Mouse (Mus musculus) E14TG2a.4 (cell line): ENCODE results near the gene Napb.

Source experiments
- H3K27me3 ChIP-seq: 2 replicates; pipeline ENCODE4 v1.6.1; 2014; ENCODE audit warnings: low read length, control low read depth; ENCODE audit not compliant: insufficient read depth
- H3K36me3 ChIP-seq: 2 replicates; pipeline ENCODE4 v1.6.1; 2014; ENCODE audit warnings: low read length, control low read depth; ENCODE audit not compliant: insufficient read depth
- H3K4me1 ChIP-seq: replicated peaks from 2 replicates; pipeline ENCODE4 v1.6.1; 2014; ENCODE audit warnings: low read depth, low read length, control low read depth
- H3K4me3 ChIP-seq: replicated peaks from 2 replicates; pipeline ENCODE4 v1.5.1; 2014; ENCODE audit warnings: mild to moderate bottlenecking, low read length
- H3K9me3 ChIP-seq: 2 replicates; pipeline ENCODE4 v1.6.1; 2014; ENCODE audit warnings: low read length, control low read depth
- CTCF ChIP-seq: conservative IDR thresholded peaks from 2 replicates; pipeline ENCODE4 v1.5.1; 2014; ENCODE audit warnings: low read length
- NANOG ChIP-seq: IDR thresholded peaks from 2 replicates; pipeline ENCODE4 v1.6.1; 2014; ENCODE audit warnings: borderline replicate concordance, low read length, mixed read lengths
- POU5F1 ChIP-seq: IDR thresholded peaks from 2 replicates; pipeline ENCODE4 v1.6.1; 2014; ENCODE audit warnings: low read length, borderline replicate concordance

Napb gene

GRCm38 (mm10) chr2:148681461-148681891 is 50.8 kb downstream of the Napb start:
- Histone ChIP-seq H3K4me1 (peaks cover 57% of the 10 kb centered on the region), H3K9me3 (no peaks in the 10 kb centered on the region), H3K4me3 (peak overlapping the region; percentile 96), H3K36me3 (peaks cover 43% of the 10 kb centered on the region), H3K27me3 (no peaks in the 10 kb centered on the region)
- peak; percentile 25; the same call in 1 of the 2 replicates for TF ChIP-seq CTCF
- no peak for TF ChIP-seq NANOG
- no peak for TF ChIP-seq POU5F1

GRCm38 (mm10) chr2:148680775-148681291 is 51.4 kb downstream of the Napb start, which contains the start of gene Gzf1:
Gene Gzf1, plus strand, starts transcription at chr2:148681023.
- H3K4me1 ChIP-seq, result peaks cover 64% of the 10 kb centered on the region
- no peaks in the 10 kb centered on the region for H3K27me3 ChIP-seq
- H3K36me3 ChIP-seq, result peaks cover 43% of the 10 kb centered on the region
- H3K9me3 ChIP-seq, result no peaks in the 10 kb centered on the region
- H3K4me3 ChIP-seq, result peak within 1 kb of the TSS; percentile 96
- TF ChIP-seq CTCF (no peak), POU5F1 (no peak), NANOG (no peak)

DNA sequence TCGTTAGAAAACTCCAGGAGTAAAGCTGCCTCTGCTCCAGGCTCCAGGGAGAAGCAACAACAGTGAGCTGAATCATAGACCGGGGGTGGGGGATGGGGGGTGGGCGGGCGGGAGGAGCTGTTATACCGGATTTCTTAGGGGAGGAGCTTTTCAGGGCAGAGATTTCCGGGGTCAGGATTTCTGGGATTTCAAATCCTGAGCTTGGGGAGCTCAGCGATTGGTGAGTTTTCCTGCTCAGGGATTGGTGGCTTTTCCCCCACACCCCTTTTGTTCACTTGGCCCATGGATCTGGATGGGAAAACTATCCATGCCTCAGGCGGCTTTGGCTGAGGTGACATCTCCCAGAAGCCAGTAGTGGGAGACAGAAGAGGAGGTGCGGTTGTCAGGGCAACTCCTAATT is 52.9 kb downstream of the Napb start:
- H3K36me3 ChIP-seq, result peaks cover 43% of the 10 kb centered on the region
- TF ChIP-seq NANOG, result no peak
- TF ChIP-seq POU5F1, result no peak
- no peak for TF ChIP-seq CTCF
- no peaks in the 10 kb centered on the region for H3K27me3 ChIP-seq
- H3K9me3 ChIP-seq, result no peaks in the 10 kb centered on the region
- peaks cover 67% of the 10 kb centered on the region for H3K4me1 ChIP-seq
- peak overlapping the region; percentile 37; the same call in 1 of the 2 replicates for H3K4me3 ChIP-seq

DNA sequence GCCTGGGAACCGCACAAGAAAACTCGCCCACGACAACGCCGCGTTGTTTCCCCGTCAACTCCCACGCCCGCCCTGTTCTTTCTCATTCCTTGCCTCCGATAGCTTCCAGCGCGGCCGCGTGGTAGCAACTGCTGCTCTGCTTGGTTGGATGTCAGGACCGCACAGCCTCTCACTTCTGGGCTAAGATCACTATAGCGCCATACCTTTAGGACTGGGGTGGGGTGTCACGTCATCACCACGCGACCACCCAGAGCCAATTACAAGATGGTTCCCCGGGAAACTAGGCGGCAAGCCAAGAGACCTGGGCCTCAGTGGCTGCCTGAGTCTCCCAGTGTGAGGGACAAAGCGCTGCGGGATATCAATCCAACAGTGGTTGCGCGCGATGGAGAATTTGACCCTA is 54.5 kb downstream of the Napb start:
- TF ChIP-seq NANOG (peak; percentile 8; the same call in 1 of the 2 replicates), POU5F1 (no peak)

DNA sequence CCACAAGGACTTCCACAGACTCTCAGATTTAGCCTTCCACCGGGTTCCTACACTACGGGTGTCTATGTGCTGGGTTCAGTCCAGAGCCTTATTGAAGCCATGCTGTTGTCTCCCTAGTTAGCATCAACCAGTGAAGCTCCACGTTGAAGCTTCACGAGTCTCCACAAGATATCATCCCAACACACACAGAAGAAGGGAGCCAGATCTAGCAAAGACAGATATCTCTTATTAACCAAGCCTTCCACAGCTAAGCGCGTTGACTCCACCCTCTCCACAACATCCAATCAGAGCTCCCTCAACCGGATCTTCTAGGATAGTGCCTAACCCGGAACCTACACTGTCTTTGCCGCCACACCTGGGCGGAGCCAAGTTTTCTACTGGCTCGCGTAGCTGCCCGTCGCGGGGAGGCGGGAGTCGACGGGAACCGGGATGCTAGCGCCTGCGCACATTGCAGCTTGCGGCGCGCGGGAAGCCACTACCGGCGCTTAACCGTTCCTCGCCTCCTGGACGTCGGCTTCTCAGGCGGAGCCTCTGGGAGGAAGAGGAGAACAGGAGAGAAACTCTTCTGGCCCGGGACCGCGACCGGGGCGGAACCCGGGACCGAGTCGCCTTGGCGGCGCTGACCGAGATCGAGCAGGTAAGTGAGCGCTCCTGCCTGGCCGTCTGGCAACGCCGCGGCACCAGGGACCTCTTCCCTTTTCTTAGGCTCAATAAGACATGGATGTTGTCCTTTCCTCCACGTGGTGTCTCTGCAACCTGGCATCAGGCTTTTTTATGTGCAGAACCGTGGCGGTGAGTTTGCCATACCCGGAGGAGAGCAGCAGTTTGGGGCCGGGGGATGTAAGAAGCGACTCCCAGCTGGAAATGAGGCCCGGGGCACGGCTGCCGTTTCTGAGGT is 59.8 kb downstream of the Napb start, which contains the start of gene Nxt1:
Gene Nxt1, plus strand, starts transcription at position 403 of the 898 bp plus-strand sequence.
- Histone ChIP-seq H3K9me3 (no peaks in the 10 kb centered on the region), H3K4me3 (peak within 1 kb of the TSS; percentile 96), H3K27me3 (0 out of 2 replicates have a peak, but pooled peaks cover 3% of the 10 kb centered on the region), H3K4me1 (peaks cover 52% of the 10 kb centered on the region), H3K36me3 (peaks cover 34% of the 10 kb centered on the region)
- TF ChIP-seq CTCF (no peak), NANOG (no peak), POU5F1 (no peak)

More for the DNA sequence above, 54.5 kb downstream of the Napb start:
- H3K4me3 ChIP-seq, result peak overlapping the region; percentile 79
- H3K4me1 ChIP-seq, result peaks cover 73% of the 10 kb centered on the region
- no peaks in the 10 kb centered on the region for H3K9me3 ChIP-seq
- H3K27me3 ChIP-seq, result no peaks in the 10 kb centered on the region
- H3K36me3 ChIP-seq, result peaks cover 34% of the 10 kb centered on the region

DNA sequence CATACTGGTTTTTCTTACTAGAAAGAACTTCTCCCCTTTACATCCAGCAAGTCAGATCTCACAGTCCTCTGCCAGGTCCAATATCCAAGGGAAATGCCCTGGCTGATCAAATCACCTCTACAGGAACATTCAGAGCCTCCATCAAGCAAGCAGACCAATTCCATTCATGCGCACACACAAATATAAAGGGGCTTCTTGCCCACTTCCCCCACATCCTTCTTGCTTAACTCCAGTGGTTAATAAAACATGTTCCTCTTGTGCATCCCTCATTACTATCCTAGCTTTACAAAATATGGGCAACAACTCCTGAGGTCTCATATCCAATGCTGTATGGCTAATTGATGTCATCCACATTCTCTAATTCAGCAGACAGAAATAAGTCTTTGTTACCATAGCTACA is 68.8 kb downstream of the Napb start:
- TF ChIP-seq NANOG (no peak), CTCF (no peak), POU5F1 (no peak)

GRCm38 (mm10) chr2:148654961-148655360 is 77.3 kb downstream of the Napb start:
- H3K27me3 ChIP-seq, result no peaks in the 10 kb centered on the region
- H3K4me3 ChIP-seq, result no peak overlapping the region
- H3K36me3 ChIP-seq, result no peaks in the 10 kb centered on the region
- H3K4me1 ChIP-seq, result no peaks in the 10 kb centered on the region
- no peak for TF ChIP-seq POU5F1
- no peak for TF ChIP-seq NANOG
- TF ChIP-seq CTCF, result peak; percentile 35
- no peaks in the 10 kb centered on the region for H3K9me3 ChIP-seq

More for the DNA sequence above, 68.8 kb downstream of the Napb start:
- Histone ChIP-seq H3K27me3 (peaks cover 9% of the 10 kb centered on the region; the same call in 1 of the 2 replicates), H3K36me3 (no peaks in the 10 kb centered on the region), H3K4me3 (no peak overlapping the region), H3K9me3 (no peaks in the 10 kb centered on the region), H3K4me1 (no peaks in the 10 kb centered on the region)

DNA sequence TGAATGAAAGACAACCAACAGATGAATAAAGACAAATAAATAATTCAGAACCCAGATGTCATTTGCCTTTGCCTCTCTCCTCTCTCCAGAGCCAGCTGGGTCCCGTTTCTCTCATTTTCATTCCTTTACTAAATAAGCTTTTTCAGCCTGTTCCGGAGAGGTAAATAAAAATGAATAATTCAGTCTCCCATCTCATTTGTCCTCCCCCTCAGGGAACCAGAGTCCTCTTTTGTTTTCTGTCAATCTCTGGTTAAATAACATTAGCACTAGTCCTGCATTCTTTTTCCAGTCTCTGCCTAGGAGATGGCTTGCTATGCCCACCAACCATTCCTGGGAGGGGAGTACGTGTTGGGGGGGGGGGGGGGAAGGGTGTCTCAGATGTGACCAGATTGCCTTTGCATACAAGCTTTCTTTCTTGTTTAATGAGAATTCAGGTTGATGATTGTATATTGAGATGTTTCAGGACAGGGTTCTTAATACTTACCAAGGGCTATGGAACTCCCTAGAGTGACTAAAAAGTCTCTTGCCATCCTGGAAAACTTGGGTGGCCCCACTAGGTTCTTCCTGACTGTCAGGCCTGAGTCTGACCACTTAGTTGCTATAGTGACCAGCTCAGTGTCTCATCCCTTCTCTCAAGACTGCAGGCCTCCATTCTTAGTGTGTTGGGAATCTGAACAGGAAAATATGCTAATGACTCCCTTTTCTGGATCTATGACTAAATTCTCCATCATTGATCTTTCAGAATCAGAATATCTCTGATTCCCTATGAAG is 81.5 kb downstream of the Napb start:
- no peak overlapping the region for H3K4me3 ChIP-seq
- H3K4me1 ChIP-seq, result no peaks in the 10 kb centered on the region
- H3K36me3 ChIP-seq, result no peaks in the 10 kb centered on the region
- TF ChIP-seq NANOG (no peak), POU5F1 (no peak), CTCF (no peak)
- H3K27me3 ChIP-seq, result no peaks in the 10 kb centered on the region
- no peaks in the 10 kb centered on the region for H3K9me3 ChIP-seq
